16 mouse cellular contexts compared by ENCODE assay signal in the genomic region with DNA sequence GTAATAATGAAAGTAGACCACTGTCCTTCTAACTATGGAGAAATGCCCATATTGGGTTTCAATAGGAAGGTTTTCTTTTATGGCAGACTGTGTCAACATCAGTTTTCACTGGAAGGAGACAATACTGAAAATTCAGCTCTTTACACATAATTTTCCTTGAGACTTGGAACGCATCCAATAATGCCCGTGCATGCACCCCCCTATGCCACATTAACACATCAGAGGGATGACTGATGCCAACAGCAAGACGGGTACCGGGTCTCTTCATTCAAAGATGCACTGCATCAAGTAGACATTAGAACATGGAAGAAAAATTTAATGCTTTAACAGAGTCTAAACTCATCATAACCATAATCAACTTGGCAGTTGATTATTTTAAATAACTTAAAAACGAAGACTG.
"Had no signal": no experiment of that assay in that cellular context is flagged by ENCODE, and none has a peak within 500 bp of the region (broad histone marks: within the 10 kb centered on the region; RNA-seq: fewer than 3 reads in every experiment).

No protein-coding gene starts in this region.

- H3K27me3 ChIP-seq: lung, embryonic 15.5 days; megakaryocyte, embryonic 14.5 days; midbrain, embryonic 13.5 days; neural tube, embryonic 12.5 days; stomach, embryonic 15.5 days had no signal

- DNase-seq: liver, postnatal 0 days; lung, adult 2 months; lung, postnatal 14 days; lung, postnatal 36 days; right cerebral cortex, postnatal 14 days; thymus, adult 2 months; thymus, postnatal 4 days had no signal

- H3K4me2 ChIP-seq: lung, embryonic 15.5 days; midbrain, embryonic 11.5 days; midbrain, embryonic 13.5 days; neural tube, embryonic 12.5 days; stomach, embryonic 15.5 days had no signal

- H3K9ac ChIP-seq: liver, postnatal 0 days; lung, embryonic 15.5 days; midbrain, embryonic 13.5 days; neural tube, embryonic 12.5 days; stomach, embryonic 15.5 days had no signal

- ATAC-seq: liver, postnatal 0 days; lung, postnatal 0 days; midbrain, embryonic 13.5 days; midbrain, embryonic 16.5 days had no signal

- H3K27ac ChIP-seq: lung, embryonic 15.5 days; midbrain, embryonic 13.5 days; neural tube, embryonic 12.5 days; stomach, embryonic 15.5 days; stomach, postnatal 0 days had no signal

- H3K4me3 ChIP-seq: lung, embryonic 15.5 days; midbrain, embryonic 13.5 days; neural tube, embryonic 12.5 days; stomach, embryonic 15.5 days had no signal

- H3K9me3 ChIP-seq: lung, embryonic 15.5 days; megakaryocyte, embryonic 14.5 days; midbrain, embryonic 13.5 days; neural tube, embryonic 12.5 days; stomach, embryonic 15.5 days had no signal

- H3K4me1 ChIP-seq: neural tube, embryonic 12.5 days; stomach, embryonic 15.5 days had no signal

- H3K36me3 ChIP-seq: lung, embryonic 15.5 days; midbrain, embryonic 13.5 days; neural tube, embryonic 12.5 days; stomach, embryonic 15.5 days had no signal
